Mouse (Mus musculus): ENCODE data around the gene 1700056E22Rik. TPM values are rescaled to one million over a fixed set of nuclear protein-coding genes. Genes with fewer than 3 reads are reported as not detected.

1700056E22Rik gene
- polyA plus RNA-seq, 1 experiment, result 0.63 TPM

- TF ChIP-seq CTCF (IDR thresholded peaks at IDR 0.05; ENCODE audit: low read depth, low read length) (no peak), POLR2A (IDR thresholded peaks at IDR 0.05; ENCODE audit: insufficient read depth, low read length) (no peak), EP300 (IDR thresholded peaks at IDR 0.05; ENCODE audit: insufficient read depth, low read depth, low read length) (no peak)
- no peaks in the 10 kb centered on the region for H3K4me1 ChIP-seq (ENCODE audit: control insufficient read depth, insufficient read depth, low read length)
- no peaks in the 10 kb centered on the region for H3K9me3 ChIP-seq (replicated peaks; ENCODE audit: control insufficient read depth, insufficient read depth, low read length, poor library complexity, severe bottlenecking)
- no peak overlapping the region for H3K9ac ChIP-seq (ENCODE audit: low read depth, poor library complexity, severe bottlenecking)
- H3K36me3 ChIP-seq (ENCODE audit: control insufficient read depth, insufficient read depth, low read length, poor library complexity, severe bottlenecking), result no peaks in the 10 kb centered on the region
- H3K27ac ChIP-seq (ENCODE audit: insufficient read depth, low read length), result no peak overlapping the region
- H3K27me3 ChIP-seq (ENCODE audit: control insufficient read depth, insufficient read depth, low read length, poor library complexity, severe bottlenecking), result no peaks in the 10 kb centered on the region
- H3K4me3 ChIP-seq (ENCODE audit: low read depth, low read length), result no peak overlapping the region
These were observed 27.8 kb upstream of the 1700056E22Rik start for GRCm38 (mm10) chr1:184061901-184062300.

GRCm38 (mm10) chr1:184060828-184061734, 27.0 kb upstream of the 1700056E22Rik start:
- Histone ChIP-seq H3K9me3 (replicated peaks; ENCODE audit: control insufficient read depth, insufficient read depth, low read length, poor library complexity, severe bottlenecking) (no peaks in the 10 kb centered on the region), H3K4me1 (ENCODE audit: control insufficient read depth, insufficient read depth, low read length) (no peaks in the 10 kb centered on the region), H3K36me3 (ENCODE audit: control insufficient read depth, insufficient read depth, low read length, poor library complexity, severe bottlenecking) (no peaks in the 10 kb centered on the region), H3K27ac (ENCODE audit: insufficient read depth, low read length) (no peak overlapping the region), H3K27me3 (ENCODE audit: control insufficient read depth, insufficient read depth, low read length, poor library complexity, severe bottlenecking) (no peaks in the 10 kb centered on the region), H3K4me3 (ENCODE audit: low read depth, low read length) (no peak overlapping the region), H3K9ac (ENCODE audit: low read depth, poor library complexity, severe bottlenecking) (no peak overlapping the region)
- no peak for TF ChIP-seq EP300 (IDR thresholded peaks at IDR 0.05; ENCODE audit: insufficient read depth, low read depth, low read length)
- TF ChIP-seq CTCF (IDR thresholded peaks at IDR 0.05; ENCODE audit: low read depth, low read length), result no peak
- TF ChIP-seq POLR2A (IDR thresholded peaks at IDR 0.05; ENCODE audit: insufficient read depth, low read length), result no peak

GRCm38 (mm10) chr1:184060381-184060780, 26.3 kb upstream of the 1700056E22Rik start:
- Histone ChIP-seq H3K4me1 (ENCODE audit: control insufficient read depth, insufficient read depth, low read length) (no peaks in the 10 kb centered on the region), H3K27ac (ENCODE audit: insufficient read depth, low read length) (no peak overlapping the region), H3K4me3 (ENCODE audit: low read depth, low read length) (no peak overlapping the region), H3K9ac (ENCODE audit: low read depth, poor library complexity, severe bottlenecking) (no peak overlapping the region), H3K36me3 (ENCODE audit: control insufficient read depth, insufficient read depth, low read length, poor library complexity, severe bottlenecking) (no peaks in the 10 kb centered on the region), H3K27me3 (ENCODE audit: control insufficient read depth, insufficient read depth, low read length, poor library complexity, severe bottlenecking) (no peaks in the 10 kb centered on the region), H3K9me3 (replicated peaks; ENCODE audit: control insufficient read depth, insufficient read depth, low read length, poor library complexity, severe bottlenecking) (no peaks in the 10 kb centered on the region)
- TF ChIP-seq POLR2A (IDR thresholded peaks at IDR 0.05; ENCODE audit: insufficient read depth, low read length), result no peak
- no peak for TF ChIP-seq EP300 (IDR thresholded peaks at IDR 0.05; ENCODE audit: insufficient read depth, low read depth, low read length)
- TF ChIP-seq CTCF (IDR thresholded peaks at IDR 0.05; ENCODE audit: low read depth, low read length), result no peak

GRCm38 (mm10) chr1:184059814-184060213, 25.7 kb upstream of the 1700056E22Rik start:
- Histone ChIP-seq H3K4me1 (ENCODE audit: control insufficient read depth, insufficient read depth, low read length) (no peaks in the 10 kb centered on the region), H3K27ac (ENCODE audit: insufficient read depth, low read length) (no peak overlapping the region), H3K4me3 (ENCODE audit: low read depth, low read length) (no peak overlapping the region), H3K36me3 (ENCODE audit: control insufficient read depth, insufficient read depth, low read length, poor library complexity, severe bottlenecking) (no peaks in the 10 kb centered on the region), H3K9me3 (replicated peaks; ENCODE audit: control insufficient read depth, insufficient read depth, low read length, poor library complexity, severe bottlenecking) (no peaks in the 10 kb centered on the region), H3K27me3 (ENCODE audit: control insufficient read depth, insufficient read depth, low read length, poor library complexity, severe bottlenecking) (no peaks in the 10 kb centered on the region), H3K9ac (ENCODE audit: low read depth, poor library complexity, severe bottlenecking) (no peak overlapping the region)
- TF ChIP-seq POLR2A (IDR thresholded peaks at IDR 0.05; ENCODE audit: insufficient read depth, low read length), result no peak
- no peak for TF ChIP-seq CTCF (IDR thresholded peaks at IDR 0.05; ENCODE audit: low read depth, low read length)
- no peak for TF ChIP-seq EP300 (IDR thresholded peaks at IDR 0.05; ENCODE audit: insufficient read depth, low read depth, low read length)

- H3K9ac ChIP-seq (ENCODE audit: low read depth, poor library complexity, severe bottlenecking), result no peak overlapping the region
- no peaks in the 10 kb centered on the region for H3K9me3 ChIP-seq (replicated peaks; ENCODE audit: control insufficient read depth, insufficient read depth, low read length, poor library complexity, severe bottlenecking)
- H3K27ac ChIP-seq (ENCODE audit: insufficient read depth, low read length), result no peak overlapping the region
- H3K4me3 ChIP-seq (ENCODE audit: low read depth, low read length), result no peak overlapping the region
- H3K4me1 ChIP-seq (ENCODE audit: control insufficient read depth, insufficient read depth, low read length), result no peaks in the 10 kb centered on the region
- H3K36me3 ChIP-seq (ENCODE audit: control insufficient read depth, insufficient read depth, low read length, poor library complexity, severe bottlenecking), result no peaks in the 10 kb centered on the region
- H3K27me3 ChIP-seq (ENCODE audit: control insufficient read depth, insufficient read depth, low read length, poor library complexity, severe bottlenecking), result no peaks in the 10 kb centered on the region
- no peak for TF ChIP-seq CTCF (IDR thresholded peaks at IDR 0.05; ENCODE audit: low read depth, low read length)
- TF ChIP-seq EP300 (IDR thresholded peaks at IDR 0.05; ENCODE audit: insufficient read depth, low read depth, low read length), result no peak
- TF ChIP-seq POLR2A (IDR thresholded peaks at IDR 0.05; ENCODE audit: insufficient read depth, low read length), result no peak
These were observed 24.1 kb upstream of the 1700056E22Rik start for GRCm38 (mm10) chr1:184058206-184058605.

GRCm38 (mm10) chr1:184054176-184054575, 20.1 kb upstream of the 1700056E22Rik start:
- Histone ChIP-seq H3K4me3 (ENCODE audit: low read depth, low read length) (no peak overlapping the region), H3K27me3 (ENCODE audit: control insufficient read depth, insufficient read depth, low read length, poor library complexity, severe bottlenecking) (no peaks in the 10 kb centered on the region), H3K9ac (ENCODE audit: low read depth, poor library complexity, severe bottlenecking) (no peak overlapping the region), H3K36me3 (ENCODE audit: control insufficient read depth, insufficient read depth, low read length, poor library complexity, severe bottlenecking) (no peaks in the 10 kb centered on the region), H3K4me1 (ENCODE audit: control insufficient read depth, insufficient read depth, low read length) (no peaks in the 10 kb centered on the region), H3K9me3 (replicated peaks; ENCODE audit: control insufficient read depth, insufficient read depth, low read length, poor library complexity, severe bottlenecking) (no peaks in the 10 kb centered on the region), H3K27ac (ENCODE audit: insufficient read depth, low read length) (no peak overlapping the region)
- no peak for TF ChIP-seq POLR2A (IDR thresholded peaks at IDR 0.05; ENCODE audit: insufficient read depth, low read length)
- TF ChIP-seq EP300 (IDR thresholded peaks at IDR 0.05; ENCODE audit: insufficient read depth, low read depth, low read length), result no peak
- TF ChIP-seq CTCF (IDR thresholded peaks at IDR 0.05; ENCODE audit: low read depth, low read length), result no peak

Measured in ES-Bruce4 (cell line).